Mouse (Mus musculus): ENCODE measurements around the gene Ctnnb1. TPM values are rescaled to one million over a fixed set of nuclear protein-coding genes. Genes with fewer than 3 reads are reported as not detected.

Ctnnb1 gene
- polyA plus RNA-seq, 1 experiment from 2014 or later = 764 TPM

DNA sequence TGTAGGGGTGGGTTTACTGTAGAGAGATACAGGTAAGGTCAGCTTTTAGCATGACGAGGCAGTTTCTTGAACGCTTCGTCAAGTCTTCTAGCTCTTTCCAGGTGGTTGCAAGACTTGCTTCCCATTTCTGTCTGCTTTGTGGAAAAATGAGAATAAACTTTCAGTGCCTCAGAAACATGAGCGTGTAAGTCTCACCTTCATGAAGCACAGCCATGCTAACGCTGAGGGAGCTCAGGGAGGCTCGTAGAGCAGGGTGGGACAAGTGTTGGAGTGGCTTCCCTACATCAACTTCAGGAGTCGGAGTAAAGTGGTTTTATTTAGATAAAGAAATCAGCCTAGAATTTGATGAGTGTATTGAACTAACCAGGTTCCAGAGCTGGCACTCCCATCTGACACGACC is 17.1 kb downstream of the Ctnnb1 start:
- H3K4me1 ChIP-seq = peaks cover 41% of the 10 kb centered on the region
- H3K27me3 ChIP-seq = no peaks in the 10 kb centered on the region
- no peak for ATAC-seq (ENCODE audit: low FRiP score)
- no peak overlapping the region for H3K9ac ChIP-seq
- 85% methylated on average over 8 of the region's 8 CpGs for WGBS
- no peak overlapping the region for H3K4me2 ChIP-seq
- no peak overlapping the region for H3K27ac ChIP-seq
- no peak overlapping the region for H3K4me3 ChIP-seq (replicated peaks)
- peaks cover 17% of the 10 kb centered on the region for H3K36me3 ChIP-seq (replicated peaks)
- H3K9me3 ChIP-seq = no peaks in the 10 kb centered on the region

DNA sequence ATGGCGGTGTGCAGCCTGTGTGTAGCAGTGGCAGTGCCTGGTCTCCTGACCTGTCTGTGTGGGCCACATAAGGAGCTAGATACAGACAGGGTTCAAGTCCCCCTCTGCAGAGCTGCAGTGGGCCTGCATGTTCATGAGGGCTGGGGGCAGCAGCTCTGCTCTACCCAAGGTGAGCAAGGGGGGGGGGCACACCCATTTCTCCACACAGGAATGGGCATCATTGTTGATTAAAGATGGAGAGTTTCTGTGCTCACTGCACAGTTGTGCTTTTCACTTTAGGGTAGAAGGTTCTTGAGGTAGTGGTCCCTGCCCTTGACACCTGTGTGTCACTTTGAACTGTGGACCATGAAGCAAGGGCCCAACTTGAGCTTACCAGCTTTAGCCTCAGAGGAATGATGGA is 19.8 kb downstream of the Ctnnb1 start:
- Histone ChIP-seq H3K9ac (no peak overlapping the region), H3K4me1 (peaks cover 23% of the 10 kb centered on the region; the same call in 1 of the 2 replicates), H3K36me3 (replicated peaks) (peaks cover 41% of the 10 kb centered on the region), H3K4me3 (replicated peaks) (no peak overlapping the region), H3K27ac (no peak overlapping the region), H3K27me3 (no peaks in the 10 kb centered on the region), H3K4me2 (no peak overlapping the region), H3K9me3 (no peaks in the 10 kb centered on the region)
- 91% methylated on average over 1 of the region's 1 CpGs for WGBS
- no peak for ATAC-seq (ENCODE audit: low FRiP score)

DNA sequence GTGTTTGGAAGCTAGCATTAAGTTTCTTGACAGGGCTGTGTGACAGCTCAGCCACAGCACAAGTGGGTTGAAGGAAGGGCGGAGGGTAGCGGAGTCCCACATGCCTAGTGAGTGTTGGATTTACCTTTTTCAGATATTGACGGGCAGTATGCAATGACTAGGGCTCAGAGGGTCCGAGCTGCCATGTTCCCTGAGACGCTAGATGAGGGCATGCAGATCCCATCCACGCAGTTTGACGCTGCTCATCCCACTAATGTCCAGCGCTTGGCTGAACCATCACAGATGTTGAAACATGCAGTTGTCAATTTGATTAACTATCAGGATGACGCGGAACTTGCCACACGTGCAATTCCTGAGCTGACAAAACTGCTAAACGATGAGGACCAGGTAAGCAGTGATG is 21.7 kb downstream of the Ctnnb1 start:
- Histone ChIP-seq H3K36me3 (replicated peaks) (peaks cover 60% of the 10 kb centered on the region), H3K4me1 (peaks cover 17% of the 10 kb centered on the region; the same call in 1 of the 2 replicates), H3K9ac (no peak overlapping the region), H3K27me3 (no peaks in the 10 kb centered on the region), H3K9me3 (no peaks in the 10 kb centered on the region), H3K27ac (no peak overlapping the region), H3K4me3 (replicated peaks) (no peak overlapping the region), H3K4me2 (no peak overlapping the region)
- WGBS = 96% methylated on average over 12 of the region's 12 CpGs
- no peak for ATAC-seq (ENCODE audit: low FRiP score)

DNA sequence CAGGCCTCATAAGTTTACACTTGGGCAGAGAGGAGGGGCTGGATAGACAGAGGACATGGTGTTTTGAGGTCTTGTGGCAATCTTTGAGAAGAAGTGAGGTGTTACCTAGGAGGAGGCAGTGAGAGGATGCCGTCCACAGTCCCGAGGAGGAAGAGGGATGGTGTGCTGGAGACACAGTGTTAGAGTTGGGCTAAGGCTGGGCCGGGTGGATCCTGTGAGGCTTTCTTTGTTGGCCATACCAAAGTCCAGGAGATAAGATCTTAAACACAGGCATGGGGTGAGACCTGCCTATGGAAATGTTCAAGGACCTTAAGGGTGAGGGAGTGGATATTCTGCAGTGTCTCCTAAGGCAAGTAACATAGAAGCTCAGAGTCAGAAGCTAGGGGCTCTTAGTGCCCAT is 22.9 kb downstream of the Ctnnb1 start:
- no peak for ATAC-seq (ENCODE audit: low FRiP score)
- H3K27me3 ChIP-seq = no peaks in the 10 kb centered on the region
- peaks cover 72% of the 10 kb centered on the region for H3K36me3 ChIP-seq (replicated peaks)
- H3K9ac ChIP-seq = no peak overlapping the region
- WGBS = 91% methylated on average over 3 of the region's 3 CpGs
- no peak overlapping the region for H3K27ac ChIP-seq
- H3K4me3 ChIP-seq (replicated peaks) = no peak overlapping the region
- H3K4me2 ChIP-seq = no peak overlapping the region
- peaks cover 11% of the 10 kb centered on the region; the same call in 1 of the 2 replicates for H3K4me1 ChIP-seq
- H3K9me3 ChIP-seq = no peaks in the 10 kb centered on the region

DNA sequence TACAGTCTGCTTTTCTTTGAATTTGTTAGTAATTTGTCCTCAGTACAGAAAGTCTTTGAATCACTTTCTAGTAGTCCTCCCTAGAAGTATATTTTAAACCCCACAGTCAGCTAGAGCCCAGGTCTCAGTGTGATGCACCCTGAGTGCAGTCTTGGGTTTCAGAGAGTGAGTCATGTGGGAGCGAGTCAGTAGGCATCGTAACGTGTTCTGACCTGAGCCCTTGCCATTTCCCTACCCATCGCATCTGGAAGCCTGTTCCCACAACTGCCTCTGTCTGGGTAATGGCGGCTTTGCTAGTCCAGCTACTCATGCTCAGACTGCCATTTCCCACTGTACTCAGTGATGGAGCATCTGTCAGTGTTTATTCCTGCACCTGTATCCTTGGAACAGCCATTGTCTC is 29.0 kb downstream of the Ctnnb1 start:
- no peak overlapping the region for H3K4me3 ChIP-seq (replicated peaks)
- no peak overlapping the region for H3K4me2 ChIP-seq
- no peak overlapping the region for H3K27ac ChIP-seq
- ATAC-seq (ENCODE audit: low FRiP score) = no peak
- peaks cover 99% of the 10 kb centered on the region for H3K36me3 ChIP-seq (replicated peaks)
- no peaks in the 10 kb centered on the region for H3K9me3 ChIP-seq
- WGBS = 88% methylated on average over 5 of the region's 5 CpGs
- no peaks in the 10 kb centered on the region for H3K4me1 ChIP-seq
- H3K27me3 ChIP-seq = no peaks in the 10 kb centered on the region
- no peak overlapping the region for H3K9ac ChIP-seq

DNA sequence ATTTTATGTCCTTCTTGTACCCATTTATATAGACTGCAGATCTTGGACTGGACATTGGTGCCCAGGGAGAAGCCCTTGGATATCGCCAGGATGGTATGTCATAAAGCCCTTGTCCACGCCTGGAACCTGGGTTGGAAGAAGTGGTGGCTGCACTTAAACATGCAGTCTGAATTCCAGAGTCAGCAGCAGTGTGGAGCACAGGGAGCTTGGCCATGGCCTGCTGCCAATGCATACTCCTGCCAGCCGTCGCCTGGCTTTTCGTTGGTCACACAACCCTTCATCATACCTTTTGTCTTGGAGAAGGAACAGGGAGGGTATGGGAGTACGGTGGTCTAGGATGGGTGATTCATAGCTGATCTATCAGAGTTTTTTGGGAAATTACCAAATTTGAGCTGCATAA is 29.5 kb downstream of the Ctnnb1 start:
- no peaks in the 10 kb centered on the region for H3K4me1 ChIP-seq
- no peaks in the 10 kb centered on the region for H3K9me3 ChIP-seq
- peaks cover 99% of the 10 kb centered on the region for H3K36me3 ChIP-seq (replicated peaks)
- no peak overlapping the region for H3K27ac ChIP-seq
- H3K4me3 ChIP-seq (replicated peaks) = no peak overlapping the region
- WGBS = 89% methylated on average over 6 of the region's 6 CpGs
- no peak overlapping the region for H3K4me2 ChIP-seq
- no peaks in the 10 kb centered on the region for H3K27me3 ChIP-seq
- H3K9ac ChIP-seq = no peak overlapping the region
- no peak for ATAC-seq (ENCODE audit: low FRiP score)

DNA sequence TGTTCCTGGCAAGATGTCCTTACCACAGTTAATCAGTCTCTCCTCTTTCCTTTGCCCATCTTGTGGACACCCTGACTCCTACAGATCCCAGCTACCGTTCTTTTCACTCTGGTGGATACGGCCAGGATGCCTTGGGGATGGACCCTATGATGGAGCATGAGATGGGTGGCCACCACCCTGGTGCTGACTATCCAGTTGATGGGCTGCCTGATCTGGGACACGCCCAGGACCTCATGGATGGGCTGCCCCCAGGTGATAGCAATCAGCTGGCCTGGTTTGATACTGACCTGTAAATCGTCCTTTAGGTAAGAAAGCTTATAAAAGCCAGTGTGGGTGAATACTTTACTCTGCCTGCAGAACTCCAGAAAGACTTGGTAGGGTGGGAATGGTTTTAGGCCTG is 30.2 kb downstream of the Ctnnb1 start:
- peaks cover 99% of the 10 kb centered on the region for H3K36me3 ChIP-seq (replicated peaks)

DNA sequence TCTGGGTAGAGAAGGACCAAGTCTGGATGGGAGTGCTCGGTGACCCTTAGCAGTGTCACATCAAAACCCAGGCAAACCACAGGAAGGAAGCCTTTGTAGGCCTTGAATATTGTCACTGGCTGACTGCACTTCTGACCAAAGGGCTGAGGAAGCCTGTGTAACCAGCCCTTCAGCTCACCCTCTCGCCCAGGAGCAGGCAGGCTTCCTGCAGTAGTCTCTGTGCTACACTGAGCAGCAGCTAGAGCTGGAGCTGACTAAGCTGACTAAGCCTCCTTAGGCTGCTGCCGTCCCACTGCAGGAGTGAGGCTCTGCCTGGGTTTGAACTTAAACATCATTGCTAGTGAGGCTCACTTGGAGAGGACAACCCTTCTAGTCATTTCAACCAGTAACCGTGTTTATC is 31.6 kb downstream of the Ctnnb1 start:
- H3K27me3 ChIP-seq = no peaks in the 10 kb centered on the region
- no peak for ATAC-seq (ENCODE audit: low FRiP score)
- H3K4me2 ChIP-seq = no peak overlapping the region
- H3K36me3 ChIP-seq (replicated peaks) = peaks cover 99% of the 10 kb centered on the region
- no peaks in the 10 kb centered on the region; the same call in 1 of the 2 replicates for H3K4me1 ChIP-seq
- 89% methylated on average over 4 of the region's 4 CpGs for WGBS
- no peak overlapping the region for H3K9ac ChIP-seq
- no peak overlapping the region for H3K27ac ChIP-seq
- no peaks in the 10 kb centered on the region for H3K9me3 ChIP-seq
- no peak overlapping the region for H3K4me3 ChIP-seq (replicated peaks)

More for the DNA sequence above, 30.2 kb downstream of the Ctnnb1 start:
- Histone ChIP-seq H3K4me3 (replicated peaks) (no peak overlapping the region), H3K4me2 (no peak overlapping the region), H3K9ac (no peak overlapping the region), H3K9me3 (no peaks in the 10 kb centered on the region), H3K27me3 (no peaks in the 10 kb centered on the region), H3K4me1 (no peaks in the 10 kb centered on the region; the same call in 1 of the 2 replicates), H3K27ac (no peak overlapping the region)
- ATAC-seq (ENCODE audit: low FRiP score) = no peak
- WGBS = 91% methylated on average over 4 of the region's 4 CpGs

DNA sequence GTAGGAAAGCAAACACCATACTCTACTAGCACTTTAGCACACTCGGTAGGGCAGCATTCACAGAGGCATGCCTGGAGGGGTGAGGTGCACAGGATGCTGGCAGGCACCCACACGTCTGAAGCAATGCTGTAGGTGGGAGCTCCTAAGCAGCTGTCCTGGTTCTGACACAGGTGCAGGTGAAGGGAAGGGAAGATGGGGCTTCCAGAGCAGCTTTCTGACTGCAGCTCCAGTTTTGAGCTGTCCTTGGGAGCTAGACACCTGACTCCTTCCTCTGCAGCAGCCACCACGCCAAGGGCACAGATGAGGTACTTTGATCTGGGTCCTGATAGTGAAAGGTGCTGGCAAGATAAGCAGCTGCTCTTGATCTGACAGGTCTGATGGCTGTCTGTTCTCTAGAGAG is 32.5 kb downstream of the Ctnnb1 start:
- H3K9ac ChIP-seq = no peak overlapping the region
- peaks cover 99% of the 10 kb centered on the region for H3K36me3 ChIP-seq (replicated peaks)
- 73% methylated on average over 3 of the region's 3 CpGs for WGBS
- no peaks in the 10 kb centered on the region for H3K9me3 ChIP-seq
- ATAC-seq (ENCODE audit: low FRiP score) = no peak
- H3K27ac ChIP-seq = no peak overlapping the region
- H3K27me3 ChIP-seq = no peaks in the 10 kb centered on the region
- no peak overlapping the region for H3K4me3 ChIP-seq (replicated peaks)
- H3K4me2 ChIP-seq = no peak overlapping the region
- H3K4me1 ChIP-seq = no peaks in the 10 kb centered on the region; the same call in 1 of the 2 replicates

DNA sequence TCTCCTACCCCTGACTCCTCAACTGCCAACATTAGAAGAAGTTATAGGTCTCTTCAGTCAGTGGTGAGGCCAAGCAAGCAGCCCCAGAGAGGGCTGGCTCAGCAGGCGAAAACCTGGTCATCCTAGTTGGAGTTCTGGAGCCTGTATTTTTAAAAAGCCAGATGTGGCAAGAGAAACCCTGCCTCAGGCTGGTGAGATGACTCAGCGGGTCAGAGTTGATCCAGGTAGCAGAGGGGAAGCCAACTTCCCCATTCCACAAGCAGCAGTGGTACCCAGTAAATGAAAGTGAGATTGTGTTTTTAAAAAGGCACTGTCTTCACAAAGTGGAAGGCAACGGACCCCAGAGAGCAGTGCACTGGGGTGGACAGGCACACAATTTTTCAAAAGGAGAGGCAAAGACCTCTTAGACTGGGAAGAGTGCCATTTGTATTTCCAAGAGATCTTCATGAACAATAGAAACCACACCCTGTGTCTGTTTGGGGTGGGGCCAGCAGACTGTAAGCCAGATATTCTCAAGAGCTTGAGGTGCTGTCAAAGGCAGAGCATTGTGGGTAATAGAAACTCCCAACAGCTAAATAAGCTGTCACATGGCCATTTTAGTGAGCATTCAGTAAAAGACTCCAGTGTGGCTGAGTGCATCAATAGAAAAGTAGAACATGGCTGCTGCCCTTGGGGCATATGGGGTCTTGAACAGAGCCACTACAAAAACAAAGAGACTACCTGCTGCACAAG is 33.1 kb downstream of the Ctnnb1 start:
- no peak overlapping the region for H3K9ac ChIP-seq
- H3K27ac ChIP-seq = 0 out of 2 replicates have a peak overlapping the region, but pooled peaks have one; percentile 27
- no peak overlapping the region for H3K4me2 ChIP-seq
- H3K36me3 ChIP-seq (replicated peaks) = peaks cover 99% of the 10 kb centered on the region
- no peak for ATAC-seq (ENCODE audit: low FRiP score)
- 77% methylated on average over 3 of the region's 3 CpGs for WGBS
- no peaks in the 10 kb centered on the region for H3K9me3 ChIP-seq
- H3K4me3 ChIP-seq (replicated peaks) = no peak overlapping the region
- H3K4me1 ChIP-seq = no peaks in the 10 kb centered on the region; the same call in 1 of the 2 replicates
- no peaks in the 10 kb centered on the region for H3K27me3 ChIP-seq

DNA sequence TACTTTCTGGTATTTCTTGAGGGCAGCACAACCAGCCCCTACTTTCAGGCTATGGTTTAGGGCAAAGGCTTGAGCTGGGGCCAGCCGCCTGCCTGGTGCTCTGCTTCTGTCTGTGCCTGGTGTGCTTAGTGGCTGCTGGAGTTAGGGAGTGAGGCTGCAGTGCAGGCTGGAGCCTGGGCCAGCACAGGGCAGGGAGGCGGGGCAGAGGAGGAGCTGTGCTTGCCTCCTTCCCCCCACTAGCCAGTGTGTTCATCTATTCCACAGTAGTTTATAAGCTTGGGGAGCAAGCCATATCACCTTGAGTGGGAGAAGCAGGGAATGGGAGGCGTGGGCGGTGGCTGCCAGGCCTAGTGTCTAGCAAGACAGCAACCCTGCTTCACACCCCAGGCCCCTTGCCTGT is 34.1 kb downstream of the Ctnnb1 start:
- 88% methylated on average over 4 of the region's 4 CpGs for WGBS
- H3K4me2 ChIP-seq = no peak overlapping the region
- H3K9me3 ChIP-seq = no peaks in the 10 kb centered on the region
- H3K27me3 ChIP-seq = no peaks in the 10 kb centered on the region
- peaks cover 96% of the 10 kb centered on the region for H3K36me3 ChIP-seq (replicated peaks)
- no peak overlapping the region for H3K4me3 ChIP-seq (replicated peaks)
- H3K9ac ChIP-seq = no peak overlapping the region
- ATAC-seq (ENCODE audit: low FRiP score) = no peak
- no peaks in the 10 kb centered on the region; the same call in 1 of the 2 replicates for H3K4me1 ChIP-seq
- peak overlapping the region; percentile 38; the same call in 1 of the 2 replicates for H3K27ac ChIP-seq

DNA sequence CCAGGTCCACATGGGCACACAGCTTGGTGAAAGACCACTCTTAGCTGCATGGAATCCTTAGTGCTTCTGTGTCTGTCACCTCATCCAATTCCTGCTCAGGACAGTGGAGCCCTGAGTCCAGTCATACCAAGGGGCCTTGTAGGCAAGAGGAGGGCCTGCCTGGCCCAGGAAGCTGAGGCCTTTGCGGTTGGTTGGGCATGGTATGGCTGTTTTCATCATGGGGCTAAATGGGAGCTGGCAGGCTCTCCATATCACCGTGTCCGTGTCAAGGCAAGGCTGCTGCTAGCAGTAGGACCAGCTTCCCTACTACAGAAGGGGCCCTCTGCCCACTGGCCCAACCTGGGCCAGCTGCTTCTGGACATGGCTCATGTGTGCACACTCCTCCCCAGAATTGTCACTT is 34.7 kb downstream of the Ctnnb1 start:
- H3K4me2 ChIP-seq = no peak overlapping the region
- H3K27me3 ChIP-seq = no peaks in the 10 kb centered on the region
- H3K4me3 ChIP-seq (replicated peaks) = no peak overlapping the region
- no peaks in the 10 kb centered on the region; the same call in 1 of the 2 replicates for H3K4me1 ChIP-seq
- no peak overlapping the region for H3K9ac ChIP-seq
- H3K9me3 ChIP-seq = no peaks in the 10 kb centered on the region
- 0 out of 2 replicates have a peak overlapping the region, but pooled peaks have one; percentile 31 for H3K27ac ChIP-seq
- WGBS = 91% methylated on average over 3 of the region's 3 CpGs
- no peak for ATAC-seq (ENCODE audit: low FRiP score)
- peaks cover 96% of the 10 kb centered on the region for H3K36me3 ChIP-seq (replicated peaks)

DNA sequence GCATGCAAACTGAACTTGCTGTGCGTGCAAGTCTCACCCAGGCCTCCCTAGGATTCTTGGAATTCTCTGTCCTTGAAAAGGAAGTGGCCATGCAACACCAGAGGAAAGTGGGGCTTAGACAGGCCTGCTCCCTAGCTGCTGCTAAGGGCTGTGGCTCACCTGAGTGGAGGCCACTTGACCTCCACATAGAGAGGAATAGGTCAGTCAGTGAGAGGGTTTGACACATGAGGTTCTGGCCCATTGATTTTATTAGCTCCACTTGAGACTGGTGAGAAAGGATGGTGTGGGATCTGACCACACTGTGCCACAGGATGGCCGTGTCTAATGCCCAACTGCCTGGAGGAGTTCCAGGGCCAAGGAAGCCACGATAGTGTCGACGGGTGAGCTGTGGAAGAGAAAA is 35.2 kb downstream of the Ctnnb1 start:
- Histone ChIP-seq H3K9ac (no peak overlapping the region), H3K4me2 (no peak overlapping the region), H3K4me1 (no peaks in the 10 kb centered on the region; the same call in 1 of the 2 replicates), H3K9me3 (no peaks in the 10 kb centered on the region), H3K27ac (0 out of 2 replicates have a peak overlapping the region, but pooled peaks have one; percentile 31), H3K36me3 (replicated peaks) (peaks cover 96% of the 10 kb centered on the region), H3K27me3 (no peaks in the 10 kb centered on the region), H3K4me3 (replicated peaks) (no peak overlapping the region)
- no peak for ATAC-seq (ENCODE audit: low FRiP score)
- 89% methylated on average over 5 of the region's 5 CpGs for WGBS

Data from forebrain, embryonic 12.5 days (tissue).